Mouse (Mus musculus) right cerebral cortex, postnatal 4 days (tissue): ENCODE data around the gene Ppp1r13l.

ENCODE experiments used
- DNase-seq: peaks from one replicate; pipeline ENCODE4 v3.0.0-alpha.2; 2022

The Ppp1r13l gene

GRCm38 (mm10) chr7:19338060-19338459 is 21.5 kb upstream of the Ppp1r13l start:
- no peak for DNase-seq

GRCm38 (mm10) chr7:19338596-19338995 is 21.0 kb upstream of the Ppp1r13l start:
- no peak for DNase-seq

GRCm38 (mm10) chr7:19341250-19341649 is 18.3 kb upstream of the Ppp1r13l start:
- DNase-seq: no peak

- DNase-seq: peak; percentile 42
These were observed 17.7 kb upstream of the Ppp1r13l start for GRCm38 (mm10) chr7:19341761-19342409.

- peak; percentile 90 for DNase-seq
These were observed 17.0 kb upstream of the Ppp1r13l start for GRCm38 (mm10) chr7:19342481-19343027.

GRCm38 (mm10) chr7:19343210-19343808 is 16.2 kb upstream of the Ppp1r13l start:
- DNase-seq: peak; percentile 71

- DNase-seq: no peak
These were observed 15.2 kb upstream of the Ppp1r13l start, which contains the start of gene Ercc1 for GRCm38 (mm10) chr7:19344237-19344847. TSS of gene Ercc1 (plus strand) at chr7:19344778.

- peak; percentile 90 for DNase-seq
These were observed 14.5 kb upstream of the Ppp1r13l start for GRCm38 (mm10) chr7:19344938-19345471.

GRCm38 (mm10) chr7:19349188-19349915 is 10.2 kb upstream of the Ppp1r13l start:
- DNase-seq: no peak

GRCm38 (mm10) chr7:19350221-19350620 is 9.3 kb upstream of the Ppp1r13l start:
- DNase-seq: no peak

GRCm38 (mm10) chr7:19354991-19355390 is 4.6 kb upstream of the Ppp1r13l start:
- DNase-seq: no peak

- DNase-seq: no peak
These were observed 3.2 kb upstream of the Ppp1r13l start for GRCm38 (mm10) chr7:19356311-19356710.

- no peak for DNase-seq
These were observed 1.9 kb upstream of the Ppp1r13l start for GRCm38 (mm10) chr7:19357381-19358375.

GRCm38 (mm10) chr7:19358634-19359033 is 915 bp upstream of the Ppp1r13l start:
- no peak for DNase-seq

GRCm38 (mm10) chr7:19359892-19360641 is 518 bp downstream of the Ppp1r13l start:
- DNase-seq: peak; percentile 58

- peak; percentile 85 for DNase-seq
These were observed 1.4 kb downstream of the Ppp1r13l start for GRCm38 (mm10) chr7:19360944-19361343.

GRCm38 (mm10) chr7:19361720-19362119 is 2.2 kb downstream of the Ppp1r13l start:
- peak; percentile 78 for DNase-seq

- DNase-seq: no peak
These were observed 2.7 kb downstream of the Ppp1r13l start for GRCm38 (mm10) chr7:19362276-19362675.

GRCm38 (mm10) chr7:19363881-19364280 is 4.3 kb downstream of the Ppp1r13l start:
- DNase-seq: no peak

GRCm38 (mm10) chr7:19365376-19365775 is 5.8 kb downstream of the Ppp1r13l start:
- DNase-seq: no peak

- DNase-seq: no peak
These were observed 8.8 kb downstream of the Ppp1r13l start for GRCm38 (mm10) chr7:19368380-19368779.
